Mouse (Mus musculus) MEL (cell line): ENCODE results near the gene Gmpr2. TPM values are rescaled to one million over a fixed set of nuclear protein-coding genes. Genes with fewer than 3 reads are reported as not detected.
A peak's percentile ranks its signal among the peaks of the same experiment; 100 is the strongest.

Source experiments
- DNase-seq: peaks from one replicate; pipeline ENCODE4 v3.0.0; 2011; ENCODE audit warnings: low read depth, low spot score
- H3K27ac ChIP-seq: 2 replicates; pipeline ENCODE4 v1.5.1; 2012; ENCODE audit warnings: low read depth, mild to moderate bottlenecking, control low read depth, low read length, moderate library complexity; ENCODE audit not compliant: control insufficient read depth
- H3K27me3 ChIP-seq, 2 experiments: fragments of 150-350 bp in 1 of 2; sonication (generic) in 1 of 2; 2 replicates each; pipeline ENCODE4 v1.6.1; 2012; ENCODE audit warnings: low read length in 2 of 2, mild to moderate bottlenecking in 2 of 2, improper control_type of control experiment in 1 of 2, moderate library complexity in 1 of 2; ENCODE audit not compliant: insufficient read depth in 2 of 2, control insufficient read depth in 1 of 2
- H3K36me3 ChIP-seq, 2 experiments: 2 replicates each; pipeline ENCODE4 v1.6.1; 2012 to 2014; ENCODE audit warnings: low read length in 2 of 2, improper control_type of control experiment in 1 of 2, inconsistent platforms in 1 of 2, mild to moderate bottlenecking in 1 of 2; ENCODE audit not compliant: insufficient read depth in 2 of 2, control insufficient read depth in 1 of 2
- H3K4me1 ChIP-seq, 2 experiments: fragments of 150-350 bp in 1 of 2; sonication (generic) in 1 of 2; 2 replicates each; pipeline ENCODE4 v1.6.1; 2012; ENCODE audit warnings: low read length in 2 of 2, improper control_type of control experiment in 1 of 2, mild to moderate bottlenecking in 1 of 2; ENCODE audit not compliant: insufficient read depth in 2 of 2, control insufficient read depth in 1 of 2
- H3K4me3 ChIP-seq, 2 experiments: fragments of 150-350 bp in 1 of 2; sonication (generic) in 1 of 2; 2 replicates each; pipeline ENCODE4 v1.5.1; 2012; ENCODE audit warnings: low read depth in 2 of 2, low read length in 2 of 2, mild to moderate bottlenecking in 2 of 2, moderate library complexity in 2 of 2, control low read depth in 1 of 2, improper control_type of control experiment in 1 of 2; ENCODE audit not compliant: control insufficient read depth in 1 of 2, insufficient read depth in 1 of 2
- H3K79me2 ChIP-seq: 2 replicates; pipeline ENCODE4 v1.6.1; 2012; ENCODE audit warnings: mild to moderate bottlenecking, low read length, moderate library complexity; ENCODE audit not compliant: control insufficient read depth, poor library complexity, insufficient read depth
- H3K9ac ChIP-seq: 2 replicates; pipeline ENCODE4 v1.6.1; 2012; ENCODE audit warnings: low read depth, mild to moderate bottlenecking, control low read depth, low read length, moderate library complexity; ENCODE audit not compliant: control insufficient read depth, poor library complexity, severe bottlenecking
- H3K9me3 ChIP-seq: fragments of 150-350 bp; sonication (generic); replicated peaks from 2 replicates; pipeline ENCODE4 v1.6.1; 2012; ENCODE audit warnings: mild to moderate bottlenecking, low read length, improper control_type of control experiment, moderate library complexity; ENCODE audit not compliant: insufficient read depth
- BHLHE40 ChIP-seq: IDR thresholded peaks from 2 replicates; pipeline ENCODE4 v1.6.1; 2012; ENCODE audit warnings: low read depth, mild to moderate bottlenecking, inconsistent platforms, low read length, improper control_type of control experiment, borderline replicate concordance
- CHD1 ChIP-seq: IDR thresholded peaks from 2 replicates; pipeline ENCODE4 v1.6.1; 2012; ENCODE audit warnings: low read depth, mild to moderate bottlenecking, inconsistent platforms, low read length, improper control_type of control experiment
- CHD2 ChIP-seq: IDR thresholded peaks from 2 replicates; pipeline ENCODE4 v1.6.1; 2011; ENCODE audit warnings: low read length, improper control_type of control experiment
- ELF1 ChIP-seq: IDR thresholded peaks from 2 replicates; pipeline ENCODE4 v1.6.1; 2014; ENCODE audit warnings: low read depth, mild to moderate bottlenecking, inconsistent platforms, low read length, improper control_type of control experiment, moderate library complexity
- EP300 ChIP-seq, 2 experiments: IDR thresholded peaks; 2 replicates each; pipeline ENCODE4 v1.6.1; 2011; ENCODE audit warnings: improper control_type of control experiment in 2 of 2, low read length in 2 of 2, low read depth in 1 of 2, mild to moderate bottlenecking in 1 of 2
- ETS1 ChIP-seq: IDR thresholded peaks from 2 replicates; pipeline ENCODE4 v1.6.1; 2012; ENCODE audit warnings: low read depth, mild to moderate bottlenecking, inconsistent platforms, low read length, improper control_type of control experiment, moderate library complexity
- GABPA ChIP-seq: IDR thresholded peaks from 2 replicates; pipeline ENCODE4 v1.6.1; 2012; ENCODE audit warnings: low read depth, mild to moderate bottlenecking, inconsistent platforms, low read length, improper control_type of control experiment, moderate library complexity
- GATA1 ChIP-seq: IDR thresholded peaks from 2 replicates; pipeline ENCODE4 v1.6.1; 2011; ENCODE audit warnings: low read depth, low read length, improper control_type of control experiment
- HCFC1 ChIP-seq: IDR thresholded peaks from 2 replicates; pipeline ENCODE4 v1.6.1; 2012; ENCODE audit warnings: low read depth, mild to moderate bottlenecking, inconsistent platforms, low read length, improper control_type of control experiment, moderate library complexity
- KAT2A ChIP-seq: conservative IDR thresholded peaks from 2 replicates; pipeline ENCODE4 v1.6.1; 2012; ENCODE audit warnings: low read depth, low read length, improper control_type of control experiment, inconsistent platforms
- MAX ChIP-seq: IDR thresholded peaks from 2 replicates; pipeline ENCODE4 v1.6.1; 2011; ENCODE audit warnings: low read length, improper control_type of control experiment
- MAZ ChIP-seq: IDR thresholded peaks from 2 replicates; pipeline ENCODE4 v1.6.1; 2012; ENCODE audit warnings: low read depth, mild to moderate bottlenecking, inconsistent platforms, low read length, improper control_type of control experiment
- MXI1 ChIP-seq: IDR thresholded peaks from 2 replicates; pipeline ENCODE4 v1.6.1; 2011; ENCODE audit warnings: mild to moderate bottlenecking, low read depth, low read length, improper control_type of control experiment
- MYB ChIP-seq: IDR thresholded peaks from 2 replicates; pipeline ENCODE4 v1.6.1; 2011; ENCODE audit warnings: mild to moderate bottlenecking, low read depth, low read length, improper control_type of control experiment
- MYC ChIP-seq: IDR thresholded peaks from 2 replicates; pipeline ENCODE4 v1.6.1; 2011; ENCODE audit warnings: low read depth, mild to moderate bottlenecking, low read length, improper control_type of control experiment, moderate library complexity
- NRF1 ChIP-seq: IDR thresholded peaks from 2 replicates; pipeline ENCODE4 v1.6.1; 2014; ENCODE audit warnings: low read depth, mild to moderate bottlenecking, inconsistent platforms, low read length, improper control_type of control experiment, moderate library complexity; ENCODE audit not compliant: poor library complexity, insufficient read depth, severe bottlenecking
- RAD21 ChIP-seq: IDR thresholded peaks from 2 replicates; pipeline ENCODE4 v1.6.1; 2011; ENCODE audit warnings: mild to moderate bottlenecking, low read depth, low read length, improper control_type of control experiment
- RCOR1 ChIP-seq: IDR thresholded peaks from 2 replicates; pipeline ENCODE4 v1.6.1; 2012; ENCODE audit warnings: low read depth, mild to moderate bottlenecking, inconsistent platforms, low read length, improper control_type of control experiment
- SIN3A ChIP-seq: IDR thresholded peaks from 2 replicates; pipeline ENCODE4 v1.6.1; 2012; ENCODE audit warnings: low read length, improper control_type of control experiment, inconsistent platforms
- SMC3 ChIP-seq: IDR thresholded peaks from 2 replicates; pipeline ENCODE4 v1.6.1; 2011; ENCODE audit warnings: low read depth, low read length, improper control_type of control experiment
- TAL1 ChIP-seq: IDR thresholded peaks from 2 replicates; pipeline ENCODE4 v1.6.1; 2012; ENCODE audit warnings: mild to moderate bottlenecking, inconsistent platforms, low read length, moderate library complexity, mixed read lengths
- USF1 ChIP-seq: IDR thresholded peaks from 2 replicates; pipeline ENCODE4 v1.6.1; 2014; ENCODE audit warnings: low read depth, mild to moderate bottlenecking, inconsistent platforms, low read length, improper control_type of control experiment, moderate library complexity
- ZC3H11A ChIP-seq: IDR thresholded peaks from 2 replicates; pipeline ENCODE4 v1.6.1; 2012; ENCODE audit warnings: low read depth, mild to moderate bottlenecking, inconsistent platforms, low read length, improper control_type of control experiment
- ZMIZ1 ChIP-seq: IDR thresholded peaks from 2 replicates; pipeline ENCODE4 v1.6.1; 2012; ENCODE audit warnings: low read depth, mild to moderate bottlenecking, inconsistent platforms, low read length, improper control_type of control experiment, moderate library complexity
- ZNF384 ChIP-seq: IDR thresholded peaks from 2 replicates; pipeline ENCODE4 v1.6.1; 2012; ENCODE audit warnings: low read depth, mild to moderate bottlenecking, inconsistent platforms, low read length, improper control_type of control experiment
- polyA plus RNA-seq, 2 experiments: library from polyadenylated mRNA; stranded (reverse) in 1 of 2; unstranded in 1 of 2; fragments of >175 nt in 1 of 2; fragments of >200 nt in 1 of 2; gene quantifications; 2 replicates each; pipeline versions ENCODE4 v1.2.1 to v1.2.4; 2012; ENCODE audit warnings: low replicate concordance in 2 of 2, low read depth in 1 of 2; ENCODE audit not compliant: insufficient read length in 2 of 2, insufficient read depth in 1 of 2, missing spikeins in 1 of 2
- total RNA-seq: library from RNA; depleted of rRNA; stranded (reverse); fragments of 300-350 nt; gene quantifications from 2 replicates; pipeline ENCODE4 v1.2.3, GENCODE M21; 2012

Gene Gmpr2
- total and polyA plus RNA-seq, 3 experiments, result 22.3 to 28.8 TPM; not detected in 1

GRCm38 (mm10) chr14:55706051-55706600 is 34.4 kb downstream of the Gmpr2 start:
- peak; percentile 49 for DNase-seq
- Histone ChIP-seq H3K4me1 (peaks cover 9 to 18% of the 10 kb centered on the region in 2 experiments), H3K79me2 (no peaks in the 10 kb centered on the region), H3K9me3 (no peaks in the 10 kb centered on the region), H3K4me3 (no peak overlapping the region; a peak in 1 of 4 replicates), H3K36me3 (peaks cover 0 to 12% of the 10 kb centered on the region in 2 experiments; a peak in 2 of 4 replicates), H3K27me3 (no peaks in the 10 kb centered on the region), H3K27ac (peak overlapping the region; percentile 59), H3K9ac (peak overlapping the region; percentile 41; the same call in 1 of the 2 replicates)
- TF ChIP-seq TAL1, result peak; percentile 23
- 0 out of 2 replicates have a peak, but pooled peaks have one; percentile 14 for TF ChIP-seq ETS1
- peak; percentile 52; a peak in 3 of 4 replicates for TF ChIP-seq EP300 (IDR thresholded peaks at IDR 0.05; ENCODE audit: low read depth in 1 of 2, low read length in 2 of 2)
- TF ChIP-seq RCOR1, result peak; percentile 39; the same call in 1 of the 2 replicates
- no peak for TF ChIP-seq MAZ
- TF ChIP-seq GATA1, result peak; percentile 47; the same call in 1 of the 2 replicates

DNA sequence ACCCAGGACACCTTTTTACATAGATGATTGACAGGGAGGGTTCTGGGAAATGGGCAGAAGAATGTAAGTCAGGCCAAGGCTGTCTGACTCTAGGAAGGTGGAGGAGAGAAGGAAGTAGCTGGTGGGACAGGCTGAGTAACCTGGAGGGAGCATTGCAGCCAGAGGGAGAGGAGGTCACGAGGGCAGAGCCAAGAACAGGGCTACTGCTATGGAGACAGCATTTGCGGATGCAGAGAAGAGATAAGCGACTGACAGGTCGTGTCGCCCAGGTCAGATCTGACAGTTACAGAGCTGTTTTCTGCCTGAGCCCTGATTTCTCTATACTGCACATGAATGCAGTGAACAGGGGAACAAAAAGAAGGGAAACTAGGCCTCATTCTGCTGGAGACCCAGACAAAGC is 35.7 kb downstream of the Gmpr2 start:
- H3K9me3 ChIP-seq, result no peaks in the 10 kb centered on the region
- no peaks in the 10 kb centered on the region for H3K27me3 ChIP-seq
- no peaks in the 10 kb centered on the region for H3K79me2 ChIP-seq
- H3K4me3 ChIP-seq, result no peak overlapping the region
- peaks cover 0 to 12% of the 10 kb centered on the region in 2 experiments; a peak in 2 of 4 replicates for H3K36me3 ChIP-seq
- no peak overlapping the region for H3K27ac ChIP-seq
- TF ChIP-seq KAT2A, result no peak
- peak; percentile 22; the same call in 1 of the 2 replicates for TF ChIP-seq USF1
- TF ChIP-seq MYC, result no peak
- TF ChIP-seq EP300 (IDR thresholded peaks at IDR 0.05; ENCODE audit: low read depth in 1 of 2, low read length in 2 of 2), result 0 out of 4 replicates have a peak, but pooled peaks of 1 of the 2 experiments have one; percentile 18
- TF ChIP-seq, all 39 proteins: peak for 2
- Histone ChIP-seq H3K9ac (no peak overlapping the region), H3K4me1 (peaks cover 9 to 18% of the 10 kb centered on the region in 2 experiments)
- DNase-seq, result no peak

DNA sequence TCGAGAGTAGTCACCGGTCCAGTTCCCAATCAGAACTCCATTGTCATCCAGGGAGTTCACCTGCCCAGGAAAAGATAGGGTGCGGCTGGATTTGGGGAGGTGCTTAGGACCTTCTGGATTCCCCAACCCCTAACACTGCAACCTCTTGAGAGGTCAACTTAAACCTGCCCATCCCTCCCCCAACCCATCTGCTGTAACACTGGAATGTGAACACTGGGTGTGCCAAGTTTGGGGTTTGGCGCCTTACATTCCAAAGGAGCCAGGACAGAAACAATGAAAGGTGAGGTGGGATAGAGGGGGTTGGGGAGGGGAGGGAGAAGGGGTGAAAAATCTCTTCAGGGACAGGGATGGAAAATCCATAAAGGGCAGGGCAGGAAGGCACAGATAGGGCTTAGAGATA is 37.8 kb downstream of the Gmpr2 start:
- TF ChIP-seq MAX (no peak), ZMIZ1 (no peak), SIN3A (no peak), BHLHE40 (no peak), MXI1 (no peak), ZNF384 (no peak), ELF1 (no peak), MYC (no peak), EP300 (IDR thresholded peaks at IDR 0.05; ENCODE audit: low read depth in 1 of 2, low read length in 2 of 2) (no peak), HCFC1 (no peak), MYB (no peak), KAT2A (no peak), SMC3 (no peak), CHD1 (no peak), CHD2 (no peak), NRF1 (no peak), RAD21 (no peak), ZC3H11A (no peak), GABPA (no peak), GATA1 (no peak)
- TF ChIP-seq, all 39 proteins: peak for 0
- H3K4me3 ChIP-seq, result no peak overlapping the region
- H3K9me3 ChIP-seq, result no peaks in the 10 kb centered on the region
- H3K79me2 ChIP-seq, result no peaks in the 10 kb centered on the region
- no peak overlapping the region for H3K9ac ChIP-seq
- DNase-seq, result no peak
- no peak overlapping the region for H3K27ac ChIP-seq
- peaks cover 9 to 22% of the 10 kb centered on the region in 2 experiments for H3K4me1 ChIP-seq
- H3K36me3 ChIP-seq, result peaks cover 0 to 12% of the 10 kb centered on the region in 2 experiments; a peak in 2 of 4 replicates
- no peaks in the 10 kb centered on the region for H3K27me3 ChIP-seq
